Mouse (Mus musculus): ENCODE measurements around the gene Ppfia3.

Gene Ppfia3

DNA sequence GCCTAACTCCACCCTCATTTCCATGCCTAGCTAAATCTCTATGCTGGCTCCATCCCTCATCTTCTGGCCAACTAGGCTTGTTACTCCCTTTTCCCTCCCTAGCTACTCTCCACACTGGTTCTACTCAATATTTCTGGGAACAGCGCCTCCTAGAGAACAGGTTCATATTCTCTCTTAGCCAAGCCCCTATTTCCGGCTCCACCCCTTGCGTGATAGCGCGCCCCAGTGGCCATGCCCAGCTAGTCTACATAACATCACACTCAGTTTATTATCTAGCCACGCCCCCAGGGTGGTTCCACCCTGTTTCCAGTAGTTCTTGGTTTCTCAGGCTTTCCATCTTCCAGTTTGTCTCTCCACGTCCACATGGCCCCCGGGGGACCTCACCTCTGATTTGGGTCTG is 25.5 kb downstream of the Ppfia3 start:
- DNase-seq: peak; percentile 75

DNA sequence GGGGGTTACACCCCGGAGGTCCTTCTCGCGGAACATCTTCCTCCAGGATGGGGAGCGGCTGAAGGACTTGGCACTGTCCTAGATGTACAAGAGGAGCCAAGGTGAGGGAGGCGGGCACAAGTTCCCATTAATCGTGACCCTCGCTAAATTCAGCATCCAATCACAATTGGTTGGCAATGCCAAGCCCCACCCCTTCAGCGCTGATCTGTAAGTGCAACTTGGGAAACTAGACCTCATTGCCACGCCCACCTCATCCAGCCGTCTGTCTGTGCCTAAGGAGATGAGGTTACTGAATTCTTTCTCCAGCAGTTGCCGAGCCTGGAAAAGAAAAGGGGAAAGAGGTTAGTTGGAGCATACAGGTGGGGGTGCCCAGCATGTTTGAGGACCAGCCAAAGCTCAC is 26.1 kb downstream of the Ppfia3 start:
- peak; percentile 65 for DNase-seq

DNA sequence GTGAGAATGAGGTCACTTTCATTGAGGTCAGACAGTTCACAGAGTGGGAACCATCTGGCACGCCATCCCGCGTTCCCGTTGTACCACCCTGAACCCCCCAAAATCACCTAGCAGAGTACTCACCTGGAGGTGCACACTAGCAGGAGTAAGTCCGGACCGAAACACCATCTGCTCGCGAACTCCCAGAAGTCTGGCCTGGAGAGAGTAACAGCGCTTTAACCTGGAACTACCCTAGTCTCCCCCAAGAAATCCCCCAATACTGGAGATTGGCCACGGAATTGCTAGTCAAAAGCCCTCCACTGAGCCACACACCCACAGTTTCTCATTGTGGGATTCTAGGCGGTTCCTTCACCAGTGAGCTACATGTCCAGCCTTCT is 26.8 kb downstream of the Ppfia3 start:
- DNase-seq: no peak

DNA sequence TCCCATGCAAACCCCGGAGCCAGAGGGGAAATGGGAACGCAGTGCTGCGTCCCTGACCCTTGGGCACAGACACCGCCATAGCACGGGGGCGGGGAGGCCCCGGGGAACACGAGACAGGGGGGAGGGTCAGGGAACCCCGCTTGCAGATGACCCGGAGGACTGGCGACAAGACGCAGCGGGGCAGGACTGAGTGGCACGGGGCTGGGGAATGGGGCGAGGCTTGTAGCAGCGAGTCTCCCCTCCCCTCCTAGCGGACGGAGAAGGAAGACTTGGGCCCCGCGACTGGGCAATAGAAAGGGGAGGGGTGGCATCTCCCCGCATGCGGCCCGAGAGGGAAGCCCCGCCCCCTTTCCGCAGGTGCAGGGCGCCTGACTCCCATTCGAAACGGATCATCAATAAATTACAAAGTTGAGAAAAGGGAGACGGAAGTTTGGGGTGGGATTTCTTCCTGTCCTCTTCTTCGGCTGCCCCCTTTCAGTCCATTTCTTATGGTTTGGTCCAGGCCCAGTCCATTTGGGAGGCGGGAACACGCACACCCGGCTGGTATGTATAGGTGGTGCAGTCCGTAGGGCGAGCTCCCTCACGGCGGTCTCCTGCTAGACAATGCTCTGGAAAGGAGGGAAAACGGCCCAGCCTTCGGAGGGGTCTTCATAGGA is 27.3 kb downstream of the Ppfia3 start:
- DNase-seq: peak; percentile 77

DNA sequence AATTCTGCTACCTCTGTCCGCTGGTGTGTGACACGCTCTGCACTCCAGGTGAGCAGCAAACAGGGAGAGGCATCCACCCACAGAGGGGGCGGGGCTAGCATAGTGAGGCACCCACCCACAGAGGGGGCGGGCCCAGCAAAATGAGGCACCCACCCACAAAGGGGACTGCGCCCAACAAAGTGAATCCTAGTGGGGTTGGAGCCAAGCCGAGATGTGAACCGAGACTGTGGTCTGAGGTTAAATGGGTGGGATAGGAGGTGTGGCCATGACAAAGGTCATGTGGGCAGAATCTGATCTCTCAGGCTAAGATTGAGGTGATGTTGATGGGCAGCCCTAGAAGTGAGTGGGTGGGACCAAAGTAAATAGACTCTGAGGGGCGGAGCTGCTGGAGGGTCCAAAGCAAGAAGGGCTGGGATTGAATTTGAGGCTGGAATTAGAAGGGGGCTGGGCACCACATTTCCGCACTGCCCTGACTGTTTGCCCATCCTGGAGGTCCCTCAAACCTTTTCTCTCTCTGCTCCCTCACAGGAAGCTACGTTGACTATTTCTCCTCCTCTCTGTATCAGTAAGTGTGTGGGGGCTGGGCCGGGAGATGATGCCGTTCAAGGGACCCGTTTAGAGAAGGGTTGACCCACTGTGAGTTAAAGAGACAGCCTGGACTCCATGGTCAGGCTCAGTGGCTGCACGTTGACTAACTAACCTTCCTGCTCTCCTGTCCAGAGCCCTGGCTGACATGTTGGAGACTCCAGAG is 28.5 kb downstream of the Ppfia3 start:
- DNase-seq: peak; percentile 69

DNA sequence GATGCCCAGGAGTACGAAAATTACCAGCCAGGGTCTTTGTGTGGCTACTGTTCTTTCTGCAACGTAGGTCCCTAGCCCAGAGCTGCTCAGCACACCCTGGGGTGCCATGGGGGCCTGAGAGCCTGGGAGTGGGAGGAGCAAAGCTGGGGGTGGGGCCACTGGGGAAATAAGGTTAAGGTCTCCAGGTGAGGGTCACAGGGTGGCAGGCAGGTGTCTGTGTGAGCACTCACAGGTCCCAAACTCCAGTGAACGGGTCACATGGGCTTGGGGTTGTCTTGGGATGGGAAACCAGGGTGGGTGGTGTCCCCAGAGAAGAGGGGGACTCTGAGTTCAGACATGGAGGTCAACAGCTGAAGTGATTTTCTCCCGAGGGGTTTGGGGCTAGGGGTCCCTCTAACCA is 29.4 kb downstream of the Ppfia3 start:
- DNase-seq: no peak

DNA sequence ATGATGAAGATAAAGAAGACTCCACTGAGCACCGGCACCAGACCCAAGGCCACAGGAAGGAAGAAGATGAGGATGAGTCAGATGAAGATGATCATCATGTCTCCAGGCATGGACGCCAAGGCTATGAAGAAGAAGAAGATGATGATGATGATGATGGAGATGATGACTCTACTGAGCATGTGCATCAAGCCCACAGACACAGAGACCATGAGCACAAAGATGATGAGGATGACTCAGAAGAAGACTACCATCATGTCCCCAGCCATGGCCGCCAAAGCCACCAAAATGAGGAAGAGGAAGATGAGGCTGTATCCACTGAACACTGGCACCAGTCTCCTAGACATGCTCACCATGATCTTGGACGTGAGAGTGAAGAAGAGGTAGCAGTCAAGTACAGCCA is 30.5 kb downstream of the Ppfia3 start:
- DNase-seq: no peak

DNA sequence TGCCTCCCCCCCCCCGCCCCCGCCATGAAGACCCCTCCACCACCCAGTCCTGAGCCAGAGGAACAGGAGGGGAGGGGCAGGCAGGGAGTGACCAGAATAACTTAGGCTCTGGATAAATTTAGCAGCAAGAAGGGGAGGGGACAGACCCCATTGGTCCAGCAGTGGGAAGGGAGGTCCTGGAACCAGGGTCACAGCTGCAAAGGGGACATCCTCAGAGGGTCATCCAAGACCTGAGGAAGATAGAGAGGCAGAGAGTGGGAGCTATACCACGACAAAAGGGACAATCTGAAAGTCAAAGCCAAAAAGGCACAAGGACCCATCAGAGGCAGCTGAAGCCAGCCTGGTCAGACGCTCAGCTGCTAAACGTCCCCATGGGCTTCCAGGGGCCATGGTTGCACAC is 31.8 kb downstream of the Ppfia3 start, which contains the start of gene Hrc:
Gene Hrc (plus strand): TSS at position 235 of the 400 bp plus-strand sequence.
- no peak for DNase-seq

DNA sequence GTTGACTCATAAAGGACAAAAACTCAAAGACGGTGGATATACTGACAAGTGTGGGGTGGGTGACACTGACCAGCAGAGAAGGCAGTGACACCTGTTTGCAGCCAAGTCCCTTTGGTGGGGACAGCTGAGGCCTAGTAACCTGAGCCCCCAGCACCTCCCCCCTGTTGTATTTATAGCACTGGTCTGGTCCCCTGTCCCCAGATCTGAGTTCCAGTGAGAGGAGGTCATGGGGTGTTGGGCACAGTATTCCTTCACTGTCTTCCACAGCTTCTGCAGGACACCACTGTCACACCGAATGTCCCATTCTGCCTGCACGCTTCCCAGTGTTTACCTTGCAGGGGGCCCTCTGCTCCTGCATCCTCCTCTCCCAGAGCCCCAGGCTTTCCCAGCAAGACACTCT is 32.2 kb downstream of the Ppfia3 start:
- DNase-seq: no peak

DNA sequence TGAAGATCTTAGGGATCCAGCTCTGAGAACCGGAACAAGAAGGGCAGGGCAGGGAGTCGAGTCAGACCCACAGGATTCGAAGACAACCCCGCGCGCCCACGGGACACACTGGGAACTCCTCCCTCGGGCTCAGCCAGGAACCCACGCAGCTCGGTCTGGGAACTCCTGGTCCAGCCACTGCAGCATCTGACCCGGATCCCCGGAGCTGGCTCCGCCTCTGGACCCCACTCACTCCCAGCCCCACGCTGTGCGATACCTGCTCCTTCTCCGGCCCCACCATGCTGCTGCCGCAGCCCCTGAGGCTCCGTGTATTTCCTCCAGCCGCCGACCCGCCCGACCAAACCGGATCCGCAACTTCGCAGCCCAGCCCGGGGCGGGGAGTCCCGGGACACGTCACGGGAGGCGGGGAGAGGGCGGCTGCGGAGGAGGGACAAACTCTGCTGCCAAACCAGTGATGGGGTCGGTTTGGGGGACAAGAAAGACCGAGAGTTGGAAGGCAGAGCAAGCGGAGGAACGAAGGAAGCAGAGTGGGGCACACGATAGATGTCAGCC is 33.3 kb downstream of the Ppfia3 start, which contains the start of gene Trpm4:
Gene Trpm4 (minus strand): TSS at position 350 of the 552 bp plus-strand sequence.
- peak; percentile 90 for DNase-seq

DNA sequence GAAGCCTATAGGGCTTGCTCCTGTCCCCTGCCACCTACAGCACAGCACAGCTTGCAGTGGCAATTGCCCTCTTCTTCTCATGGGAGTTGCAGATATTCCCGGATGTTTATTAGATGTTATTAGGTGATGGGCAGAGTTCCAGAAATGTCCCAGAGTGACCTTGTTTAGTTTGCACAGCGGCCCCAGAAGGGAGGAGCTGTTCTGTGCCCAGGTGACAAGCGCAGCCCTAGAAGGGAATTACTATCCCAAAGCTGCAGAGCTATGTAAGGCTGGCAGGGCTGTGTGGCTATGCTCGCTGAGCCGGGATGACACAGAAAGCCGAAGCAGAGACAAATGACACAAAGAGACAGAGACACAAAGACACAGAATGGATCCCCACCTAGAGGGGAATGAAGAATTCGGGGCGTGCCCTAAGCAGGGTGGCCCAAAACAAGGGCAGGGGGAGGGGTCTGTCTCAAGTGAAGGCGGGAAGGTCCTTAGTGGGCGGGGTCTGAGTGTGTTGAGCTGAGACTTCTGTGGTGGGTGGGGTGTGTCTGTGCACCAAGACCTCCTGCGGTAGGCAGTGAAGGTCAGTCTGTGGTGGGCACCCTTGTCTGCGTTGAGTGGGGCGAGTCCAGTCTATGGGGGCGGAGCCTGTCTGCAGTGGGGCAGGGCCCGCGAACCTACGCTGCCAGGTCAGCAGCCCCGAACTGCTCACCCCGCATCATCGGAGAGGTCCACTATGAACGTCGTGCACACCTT is 34.0 kb downstream of the Ppfia3 start:
- DNase-seq: peak; percentile 75

DNA sequence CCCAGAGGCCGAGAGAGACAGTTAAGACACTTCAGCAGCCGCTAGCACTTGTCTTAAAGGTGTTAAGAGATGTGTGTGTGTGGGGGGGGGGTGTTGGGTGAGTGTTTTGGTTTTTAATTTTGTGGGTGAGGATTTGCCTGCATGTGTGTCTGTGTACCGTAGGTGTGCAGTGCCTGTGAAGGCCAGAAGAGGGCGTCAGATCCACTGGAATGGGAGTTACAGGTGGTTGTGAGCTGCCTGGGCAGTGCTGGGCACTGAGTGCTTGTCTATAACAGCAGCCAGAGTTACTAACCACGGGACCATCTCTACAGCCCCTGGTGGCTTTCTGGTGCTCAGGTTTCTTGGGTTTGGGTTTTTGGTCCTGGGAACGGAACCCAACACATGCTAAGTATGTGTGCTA is 35.3 kb downstream of the Ppfia3 start:
- no peak for DNase-seq

DNA sequence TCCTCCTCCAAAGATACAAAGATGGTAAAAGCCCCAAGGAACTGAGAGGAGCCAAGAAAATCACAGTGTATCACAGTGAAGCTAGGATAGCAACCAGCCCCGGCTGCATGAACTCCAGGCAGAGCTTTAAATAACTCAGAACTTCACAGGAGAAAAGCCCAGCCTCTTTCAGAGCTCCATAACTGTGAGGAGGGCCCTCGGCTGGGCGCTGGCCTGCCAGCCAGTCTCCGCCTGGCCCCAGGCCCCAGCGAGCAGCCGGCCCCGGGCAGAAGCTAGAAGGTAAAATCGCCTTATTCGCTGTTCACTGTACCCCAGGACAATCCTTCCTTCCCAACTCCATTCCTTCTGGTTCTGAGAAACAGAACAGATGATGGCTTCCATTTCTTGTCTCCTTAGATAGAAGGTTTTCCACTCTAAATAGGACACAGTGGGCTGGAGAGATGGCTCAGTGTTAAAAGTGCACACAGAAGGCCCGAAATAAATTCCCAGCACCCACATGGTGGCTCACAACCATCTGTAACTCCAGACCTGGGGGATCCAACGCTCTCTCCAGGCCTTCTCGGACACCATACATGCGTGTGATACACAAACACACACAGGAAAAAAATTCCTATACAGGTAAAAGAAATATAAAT is 37.9 kb downstream of the Ppfia3 start:
- no peak for DNase-seq

DNA sequence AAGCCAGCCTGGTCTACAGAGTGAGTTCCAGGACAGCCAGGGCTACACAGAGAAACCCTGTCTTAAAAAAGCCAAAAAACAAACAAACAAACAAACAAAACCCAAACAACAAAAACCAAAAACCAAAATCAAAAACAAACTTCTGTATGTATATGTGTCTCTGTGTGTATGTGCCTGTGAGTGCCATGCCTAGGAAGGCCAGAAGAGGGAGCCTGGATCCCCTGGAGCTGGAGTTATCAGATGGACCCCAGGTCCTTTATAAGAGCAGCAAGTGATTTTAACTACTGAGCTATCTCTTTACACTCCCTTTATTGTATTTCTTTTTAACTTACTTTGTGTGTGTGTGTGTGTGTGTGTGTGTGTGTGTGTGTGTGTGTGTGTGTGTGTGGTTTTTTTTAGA is 41.0 kb downstream of the Ppfia3 start:
- DNase-seq: no peak

DNA sequence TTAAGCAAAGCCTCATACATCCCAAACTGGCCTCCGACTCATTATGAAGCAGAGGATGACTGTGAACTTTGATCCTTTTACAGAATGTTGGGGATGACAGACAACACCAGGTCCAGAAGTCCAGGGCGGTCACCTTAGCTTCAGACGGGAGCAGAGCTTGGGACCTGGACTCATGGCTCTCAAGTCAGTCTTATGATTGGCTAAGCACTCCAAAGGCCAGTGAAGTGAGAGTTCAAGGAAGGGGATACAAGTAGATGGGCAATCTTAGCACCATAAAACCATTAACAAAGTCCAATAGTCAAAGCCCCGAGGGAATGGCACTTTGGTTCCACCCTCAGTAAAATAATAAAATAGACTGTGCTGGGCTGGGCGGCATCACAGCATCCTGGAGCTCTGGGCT is 43.8 kb downstream of the Ppfia3 start:
- no peak for DNase-seq

DNA sequence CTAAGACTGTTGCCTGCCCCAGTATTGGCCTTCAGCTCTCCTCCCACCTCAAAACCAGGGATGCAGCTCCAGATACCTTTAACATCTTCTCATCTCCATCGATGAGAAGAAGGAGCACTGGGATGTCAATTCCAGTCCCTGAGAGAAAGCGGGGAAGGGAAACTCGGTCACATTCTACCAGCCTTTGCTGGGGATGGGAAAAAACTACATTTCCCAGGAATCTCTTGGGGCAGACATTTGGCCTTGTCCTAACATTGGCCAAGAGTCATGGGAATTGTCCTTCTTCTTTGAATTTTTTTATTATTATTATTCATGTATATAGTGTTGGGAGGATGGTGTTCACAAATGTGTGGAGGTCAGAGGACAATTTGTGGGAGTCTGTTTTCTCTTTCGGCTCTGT is 44.6 kb downstream of the Ppfia3 start:
- DNase-seq: no peak

DNA sequence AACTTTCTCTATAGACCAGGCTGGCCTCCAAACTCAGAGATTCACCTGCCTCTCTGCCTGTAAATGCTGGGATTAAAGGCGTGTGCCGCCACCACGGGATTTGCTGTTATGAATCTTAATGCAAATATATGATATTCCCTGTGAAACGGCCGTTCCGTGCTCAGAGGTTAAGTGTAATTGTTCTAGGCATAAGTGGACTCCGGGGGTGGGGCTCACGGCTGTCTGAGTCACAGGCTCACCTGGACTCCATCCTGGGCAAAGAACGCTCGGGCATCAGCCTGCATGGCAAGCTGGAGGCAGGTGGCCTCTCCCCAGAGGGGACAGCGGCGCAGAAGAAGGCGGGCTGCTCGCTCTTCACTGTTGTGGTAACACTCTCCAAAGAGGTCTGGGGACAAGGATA is 50.3 kb downstream of the Ppfia3 start:
- no peak for DNase-seq

DNA sequence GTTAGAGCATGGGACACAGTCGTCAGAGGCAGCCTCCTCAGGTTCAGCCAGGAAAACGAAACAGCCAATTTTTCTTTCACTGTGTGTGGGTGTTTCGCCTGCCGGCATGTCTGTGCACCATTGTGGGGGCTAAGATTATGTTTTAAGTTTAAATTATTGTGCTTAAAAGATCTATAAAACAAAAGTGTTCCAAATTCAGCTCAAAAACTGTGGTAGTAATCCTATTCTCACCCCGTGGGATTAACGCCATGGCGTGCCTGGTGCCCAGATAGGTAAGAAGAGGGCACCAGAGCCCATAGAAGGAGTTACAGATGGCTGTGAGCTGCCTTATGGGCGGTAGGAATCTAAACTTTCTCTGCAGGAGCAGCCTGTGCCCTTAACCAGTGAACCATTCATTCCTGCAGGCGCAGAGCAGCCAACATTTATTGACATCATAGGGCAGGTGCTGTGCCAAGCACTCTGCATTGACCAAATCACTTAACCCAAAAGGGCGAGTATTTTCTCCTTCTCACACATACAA is 51.6 kb downstream of the Ppfia3 start:
- peak; percentile 69 for DNase-seq

DNA sequence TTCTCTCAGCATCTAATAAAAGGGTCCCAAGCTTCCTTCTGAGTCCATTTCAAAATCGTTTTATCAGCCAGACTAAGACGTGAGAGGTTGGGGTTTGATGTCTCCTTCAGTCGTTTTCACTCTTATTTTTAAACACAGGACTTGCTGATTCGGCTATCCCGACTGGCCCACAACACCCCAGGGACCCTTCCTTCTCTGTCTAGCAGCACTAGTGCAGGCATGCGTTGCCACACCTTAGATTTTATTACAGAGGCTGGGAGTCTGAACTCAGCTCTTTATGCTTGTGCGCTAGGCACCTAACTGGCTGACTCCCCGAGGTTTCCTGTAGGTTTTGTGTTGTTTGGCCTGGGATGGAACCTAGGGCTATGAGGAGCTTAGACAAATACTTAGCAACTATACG is 53.3 kb downstream of the Ppfia3 start:
- no peak for DNase-seq

DNA sequence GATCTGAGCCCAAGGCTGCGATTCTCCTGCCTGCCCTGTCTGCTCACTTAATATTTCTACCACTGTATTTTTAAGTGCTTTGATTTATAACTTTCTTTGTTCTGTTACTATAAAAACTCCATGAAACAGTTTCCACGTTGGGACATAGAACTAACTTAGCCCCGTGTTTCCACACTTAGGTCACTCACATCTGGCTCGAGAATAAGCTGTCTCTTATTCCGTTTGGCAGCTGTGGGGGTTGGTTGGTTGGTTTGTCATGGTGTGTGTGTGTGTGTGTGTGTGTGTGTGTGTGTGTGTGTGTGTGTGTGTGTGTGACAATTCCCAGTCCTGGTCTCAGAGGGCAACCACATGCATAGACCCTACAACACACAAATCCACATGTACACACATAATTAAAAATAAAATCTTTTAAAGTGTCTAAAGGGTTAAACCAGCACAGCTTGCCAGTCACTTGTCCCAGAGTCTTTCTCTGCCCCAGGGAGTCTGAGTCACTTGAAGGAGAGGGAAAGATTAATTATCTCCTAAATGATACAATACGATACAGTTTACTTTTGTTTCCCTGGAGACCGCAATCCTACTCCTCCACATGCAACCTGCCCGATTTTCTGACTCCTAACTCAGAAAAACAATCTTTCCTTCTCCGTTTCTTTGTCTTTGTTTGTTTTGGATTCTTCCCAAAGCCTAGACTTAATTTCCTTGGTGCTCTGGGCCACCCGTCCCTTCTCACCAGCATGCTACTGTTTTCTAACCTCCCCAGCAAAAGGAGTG is 53.9 kb downstream of the Ppfia3 start:
- no peak for DNase-seq

DNA sequence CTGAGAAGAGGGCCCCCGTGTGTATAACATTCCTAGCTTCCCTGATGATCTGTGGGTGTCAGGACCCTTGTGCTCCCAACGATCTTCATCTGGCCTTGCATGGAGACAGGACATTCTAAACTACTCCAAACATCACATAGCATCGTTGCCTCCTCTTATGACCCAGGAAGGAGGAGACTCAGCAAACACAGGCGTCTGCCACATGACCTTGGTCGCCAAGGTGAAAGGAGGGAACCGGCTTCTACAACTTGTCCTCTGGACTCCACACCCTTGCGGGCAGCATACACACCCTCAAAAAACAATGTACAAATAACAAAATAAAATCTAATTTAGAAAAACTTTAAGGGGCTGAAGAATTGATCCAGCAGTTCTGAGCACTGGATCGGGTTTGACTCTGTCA is 54.8 kb downstream of the Ppfia3 start:
- no peak for DNase-seq

DNA sequence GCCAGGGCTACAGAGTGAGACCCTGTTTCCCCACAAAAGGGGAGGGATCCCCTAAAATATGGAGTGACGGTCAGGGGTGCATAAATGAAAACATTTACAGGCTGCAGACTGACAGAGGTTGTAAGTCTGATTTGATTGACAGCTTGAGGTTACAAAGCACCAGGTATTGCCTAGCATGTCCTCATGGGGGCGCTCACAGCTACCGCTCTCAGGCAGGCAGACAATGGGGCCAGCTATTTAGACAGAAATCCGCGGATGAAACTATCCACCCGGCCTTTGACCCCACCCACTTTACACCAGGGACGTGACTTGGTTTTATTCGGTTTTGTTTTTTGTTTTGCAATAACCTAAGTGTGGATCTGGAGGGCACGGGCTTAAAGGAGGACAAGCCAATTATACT is 57.4 kb downstream of the Ppfia3 start:
- peak; percentile 54 for DNase-seq

Measured in kidney, postnatal 14 days (tissue).